Mouse (Mus musculus): ENCODE measurements around the gene Nisch. TPM values are rescaled to one million over a fixed set of nuclear protein-coding genes. Genes with fewer than 3 reads are reported as not detected.

Nisch gene
- total RNA-seq, 2 experiments from 2014 or later: 375 to 386 TPM

DNA sequence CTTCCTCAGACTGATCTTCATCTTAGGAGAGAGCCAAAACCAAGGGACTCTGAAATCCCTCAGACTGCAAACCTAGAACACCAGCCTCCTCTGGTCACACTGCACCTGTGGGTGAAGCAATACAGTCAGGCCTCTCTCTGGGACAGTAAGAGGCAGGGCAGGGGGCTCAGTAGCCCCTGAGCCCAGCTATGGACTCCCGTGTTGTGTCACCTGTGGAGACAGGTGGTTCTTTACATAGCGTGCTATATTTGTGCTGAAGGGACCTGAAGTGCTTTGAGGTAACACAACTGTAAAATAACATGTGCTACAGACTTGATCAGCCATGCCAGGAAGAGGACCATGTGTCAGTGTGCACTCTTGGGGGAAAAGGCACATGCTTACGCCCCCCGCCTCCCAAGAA is 21.2 kb downstream of the Nisch start:
- intact Hi-C loops (cut with DNase I): no loop called here

DNA sequence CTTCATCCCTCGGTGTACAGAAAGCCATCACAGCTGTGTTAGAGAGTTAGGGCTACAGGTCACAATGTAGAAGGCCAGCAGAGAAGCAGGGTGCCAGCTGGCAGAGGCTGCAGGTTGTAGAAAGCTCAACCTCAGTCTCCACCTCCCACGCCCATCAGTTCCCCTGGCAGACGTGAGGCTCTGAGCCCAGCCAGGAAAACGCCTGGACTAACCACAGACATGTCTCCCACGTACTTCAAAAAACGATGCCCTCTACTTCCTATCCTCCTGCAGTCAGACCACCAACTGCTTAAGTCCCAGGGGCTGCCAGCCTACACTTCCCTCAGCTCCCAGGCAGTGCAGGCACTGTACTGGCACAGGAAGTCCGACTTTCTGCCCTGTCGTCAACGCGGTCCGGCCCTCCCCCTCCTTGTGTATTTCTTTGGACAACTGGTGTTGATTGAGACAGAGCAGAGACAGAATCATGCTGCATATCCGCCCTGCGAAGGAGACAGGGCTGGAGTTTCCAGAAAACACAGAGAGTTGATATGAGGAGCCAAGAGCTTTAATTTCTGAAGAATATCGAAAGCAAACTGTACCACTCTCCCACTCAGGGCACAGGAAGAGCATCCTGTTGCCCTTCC is 21.7 kb downstream of the Nisch start:
- intact Hi-C loops (cut with DNase I): loop anchor here (5.0 kb wide), 1 partner anchor 63 kb away; the partner anchor contains the start of gene Nt5dc2
- DNase-seq (ENCODE audit: low spot score in 2 of 2): peak in 1 of 2 experiments; percentile 50

More for the DNA sequence above, 21.2 kb downstream of the Nisch start:
- no peak for DNase-seq (ENCODE audit: low spot score in 2 of 2)

DNA sequence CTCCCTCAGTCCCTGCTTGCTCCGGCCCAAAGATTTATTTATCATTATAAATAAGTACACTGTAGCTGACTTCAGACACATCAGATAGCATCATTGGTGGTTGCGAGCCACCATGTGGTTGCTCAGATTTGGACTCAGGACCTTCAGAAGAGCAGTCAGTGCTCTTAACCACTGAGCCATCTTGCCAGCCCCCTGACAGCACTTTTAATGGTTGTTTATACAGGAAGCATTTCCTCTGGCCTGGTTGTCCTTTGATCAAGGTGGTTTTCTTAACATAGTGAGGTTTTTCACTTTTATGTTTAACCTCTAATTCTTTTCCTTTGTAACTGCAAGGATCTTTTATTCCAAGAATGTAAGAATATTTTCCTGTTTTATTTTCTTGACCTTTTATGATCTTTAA is 22.3 kb downstream of the Nisch start:
- no peak for DNase-seq (ENCODE audit: low spot score in 2 of 2)
- intact Hi-C loops (cut with DNase I): loop anchor here (5.0 kb wide), 1 partner anchor 62 kb away; the partner anchor contains the start of gene Nt5dc2

DNA sequence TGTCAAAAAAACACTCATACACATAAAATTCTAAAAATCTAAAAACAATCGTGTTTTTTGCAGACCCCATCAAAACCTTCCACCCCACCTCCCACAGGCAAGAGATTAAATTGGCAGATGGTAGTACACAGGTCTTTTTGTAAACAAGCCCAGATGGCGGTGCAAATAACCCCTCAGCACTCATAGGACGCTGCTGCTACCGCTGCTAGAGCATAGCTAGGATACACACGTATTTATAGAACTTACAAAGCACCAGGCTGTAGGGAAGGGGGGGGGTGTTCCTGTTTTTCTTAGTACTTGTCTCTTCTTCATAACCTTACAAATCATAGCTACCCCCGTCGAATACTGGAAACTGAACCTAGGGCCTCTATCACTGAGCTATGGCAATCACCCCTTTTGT is 23.0 kb downstream of the Nisch start:
- no peak for DNase-seq (ENCODE audit: low spot score in 2 of 2)
- intact Hi-C loops (cut with DNase I): loop anchor here (5.0 kb wide), 1 partner anchor 61 kb away; the partner anchor contains the start of gene Nt5dc2

DNA sequence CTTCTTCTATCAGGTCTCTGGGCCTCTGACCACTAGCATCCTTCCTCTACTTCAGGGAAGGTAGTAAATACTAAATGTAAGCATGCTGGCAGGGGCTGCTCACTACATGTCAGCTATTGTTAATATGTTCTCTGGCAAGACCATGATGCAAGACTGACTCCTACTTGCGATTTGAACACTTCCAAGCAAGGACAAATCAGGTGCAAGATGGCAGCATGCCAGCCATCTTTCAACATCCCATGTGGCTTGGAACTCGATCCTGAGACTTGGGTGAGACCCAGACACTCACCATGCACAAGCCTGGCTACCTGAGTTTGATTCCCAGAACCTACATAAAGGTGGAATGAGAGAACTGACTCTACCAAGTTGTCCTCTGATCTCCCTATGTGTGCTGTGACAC is 24.8 kb downstream of the Nisch start:
- intact Hi-C loops (cut with DNase I): loop anchor here (5.0 kb wide), 1 partner anchor 60 kb away; the partner anchor contains the start of gene Nt5dc2
- DNase-seq (ENCODE audit: low spot score in 2 of 2): no peak

DNA sequence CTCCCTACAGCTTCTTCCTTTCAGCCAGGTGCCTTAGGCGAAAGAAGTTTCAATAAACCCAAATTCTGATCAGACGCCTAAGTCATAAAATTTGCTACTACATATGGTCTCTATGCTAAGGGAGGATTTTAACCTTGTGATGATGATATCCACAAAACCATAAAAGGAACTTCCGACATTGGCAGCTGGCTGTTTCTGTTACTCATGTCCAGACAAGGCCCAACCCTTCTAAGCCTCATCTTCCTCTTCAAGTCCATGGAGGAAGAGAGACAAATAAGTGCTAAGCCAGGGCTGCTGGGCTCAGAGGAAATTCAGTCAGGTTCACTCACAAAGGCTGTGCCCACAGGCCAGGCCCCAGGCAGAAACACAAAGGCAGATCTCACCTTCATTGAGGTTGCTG is 27.4 kb downstream of the Nisch start:
- intact Hi-C loops (cut with DNase I): no loop called here
- no peak for DNase-seq (ENCODE audit: low spot score in 2 of 2)

DNA sequence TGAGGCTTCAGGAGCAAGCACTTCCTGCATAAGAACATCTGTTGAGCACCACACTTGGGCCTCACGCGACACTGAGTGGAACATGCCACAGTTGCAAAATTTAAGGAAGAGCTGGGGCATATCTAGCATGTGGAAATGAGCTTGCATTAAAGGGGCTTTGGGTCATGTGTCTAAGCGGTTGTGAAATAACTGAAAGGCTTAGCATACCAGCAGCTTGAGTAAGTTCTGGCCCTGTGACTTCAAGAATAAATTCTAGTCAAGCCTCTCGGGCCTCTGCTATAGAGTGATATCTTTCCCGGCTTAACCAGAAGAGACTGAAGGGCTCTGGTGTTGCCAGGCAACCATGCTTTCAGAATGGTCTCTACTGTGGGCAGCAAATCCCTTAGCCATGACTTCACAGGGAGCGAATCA is 28.0 kb downstream of the Nisch start:
- intact Hi-C loops (cut with DNase I): no loop called here
- peak in 1 of 2 experiments; percentile 37 for DNase-seq (ENCODE audit: low spot score in 2 of 2)

DNA sequence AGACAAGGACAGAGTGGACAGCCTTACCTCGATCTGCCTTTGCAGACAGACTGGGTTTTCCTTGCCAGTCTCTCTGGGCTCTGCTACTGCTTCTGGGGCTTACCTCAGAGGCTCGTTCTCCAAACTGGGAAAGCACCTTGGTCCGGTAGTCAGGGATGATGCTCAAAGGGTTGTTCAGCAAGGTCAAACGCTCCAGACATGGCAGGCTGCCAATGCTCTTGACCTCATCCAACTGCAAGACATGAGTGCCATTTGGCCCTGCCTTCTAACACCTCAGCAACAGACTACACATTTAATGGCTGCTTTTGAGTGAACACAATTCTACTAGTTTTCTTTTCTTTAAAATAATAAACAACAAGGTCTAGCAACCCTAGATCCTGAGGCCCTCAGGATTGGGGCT is 30.1 kb downstream of the Nisch start:
- intact Hi-C loops (cut with DNase I): no loop called here
- no peak for DNase-seq (ENCODE audit: low spot score in 2 of 2)

DNA sequence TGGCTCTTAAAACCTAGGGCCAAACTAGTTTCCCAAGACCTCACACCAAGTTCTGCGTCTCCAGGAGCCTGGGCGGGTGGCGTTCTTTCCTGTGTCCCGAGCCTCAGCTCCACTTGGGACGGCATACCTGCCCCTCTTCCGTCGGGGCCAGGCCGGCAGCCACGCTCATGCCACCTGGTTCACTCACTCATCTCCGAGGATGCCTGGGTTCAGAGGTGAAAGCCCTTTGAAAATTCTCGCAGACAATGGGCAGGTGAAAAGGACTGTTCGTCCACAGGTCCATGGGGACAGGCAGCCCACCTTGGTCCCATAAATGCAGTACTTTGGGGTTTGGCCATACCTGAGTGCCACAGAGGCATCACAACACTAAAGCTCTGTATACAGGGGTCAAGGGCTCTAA is 32.6 kb downstream of the Nisch start:
- intact Hi-C loops (cut with DNase I): no loop called here

DNA sequence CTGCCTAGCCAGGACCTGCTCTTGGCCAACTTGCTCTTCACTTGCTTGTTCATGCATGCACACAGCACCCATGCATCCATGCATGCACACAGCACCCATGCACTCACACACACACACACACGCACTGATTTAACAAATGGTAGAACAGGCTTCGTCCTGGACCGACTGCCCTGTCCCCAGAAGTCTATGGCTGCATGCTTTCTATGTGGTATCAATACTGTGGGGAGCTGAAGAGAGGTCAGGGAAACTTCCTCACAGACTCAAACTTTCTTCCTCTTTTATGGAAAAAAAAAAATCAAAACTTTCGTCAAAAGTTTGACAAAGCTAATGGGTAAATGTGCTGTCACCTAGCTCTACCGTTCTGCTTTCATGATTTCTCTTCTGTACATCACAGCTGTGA is 33.2 kb downstream of the Nisch start:
- no peak for DNase-seq (ENCODE audit: low spot score in 2 of 2)
- intact Hi-C loops (cut with DNase I): no loop called here

More for the DNA sequence above, 32.6 kb downstream of the Nisch start:
- DNase-seq (ENCODE audit: low spot score in 2 of 2): no peak

DNA sequence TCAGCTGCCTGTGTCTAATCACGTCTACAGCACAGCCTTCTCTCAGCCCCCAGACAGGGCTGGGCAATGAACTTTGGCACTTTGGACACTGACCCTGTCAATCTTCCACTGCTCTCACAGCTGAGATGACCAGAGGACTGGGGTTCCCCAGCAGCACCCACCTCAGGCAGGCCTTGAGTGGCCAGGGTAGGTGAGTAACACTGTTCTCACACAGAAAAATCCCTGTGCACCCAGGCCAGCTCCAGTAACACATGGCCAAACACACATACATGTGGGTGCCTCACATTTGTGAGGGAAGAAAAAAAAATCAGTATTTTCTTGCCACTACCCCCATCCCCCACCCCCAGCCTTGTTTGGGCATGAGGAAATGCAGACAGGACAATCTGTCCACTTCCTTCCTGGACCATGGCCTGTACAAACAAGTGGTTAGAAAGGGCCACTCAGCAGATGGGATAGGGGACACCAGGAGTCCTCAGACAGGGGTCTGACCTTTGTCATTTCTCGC is 33.9 kb downstream of the Nisch start:
- intact Hi-C loops (cut with DNase I): no loop called here
- DNase-seq (ENCODE audit: low spot score in 2 of 2): no peak

DNA sequence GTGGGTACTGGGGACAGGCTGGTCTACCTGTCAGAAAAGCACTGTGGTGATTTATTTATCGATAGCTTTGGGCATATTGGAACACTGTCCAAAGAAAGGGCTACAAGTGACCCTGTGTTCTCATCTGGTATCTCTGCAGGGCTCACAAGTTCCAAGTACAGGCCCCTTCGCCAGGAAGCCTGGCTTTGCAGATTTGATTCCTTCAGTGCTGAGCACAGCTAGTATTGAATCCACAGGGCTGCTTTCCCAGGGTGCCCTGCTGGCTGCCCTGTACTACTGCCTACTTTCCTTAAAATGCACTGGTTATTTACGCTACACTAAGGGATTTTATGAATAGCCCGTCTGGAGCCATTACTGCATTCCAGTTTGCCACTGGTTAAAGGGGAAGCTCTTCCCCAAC is 35.2 kb downstream of the Nisch start:
- intact Hi-C loops (cut with DNase I): no loop called here
- no peak for DNase-seq (ENCODE audit: low spot score in 2 of 2)

DNA sequence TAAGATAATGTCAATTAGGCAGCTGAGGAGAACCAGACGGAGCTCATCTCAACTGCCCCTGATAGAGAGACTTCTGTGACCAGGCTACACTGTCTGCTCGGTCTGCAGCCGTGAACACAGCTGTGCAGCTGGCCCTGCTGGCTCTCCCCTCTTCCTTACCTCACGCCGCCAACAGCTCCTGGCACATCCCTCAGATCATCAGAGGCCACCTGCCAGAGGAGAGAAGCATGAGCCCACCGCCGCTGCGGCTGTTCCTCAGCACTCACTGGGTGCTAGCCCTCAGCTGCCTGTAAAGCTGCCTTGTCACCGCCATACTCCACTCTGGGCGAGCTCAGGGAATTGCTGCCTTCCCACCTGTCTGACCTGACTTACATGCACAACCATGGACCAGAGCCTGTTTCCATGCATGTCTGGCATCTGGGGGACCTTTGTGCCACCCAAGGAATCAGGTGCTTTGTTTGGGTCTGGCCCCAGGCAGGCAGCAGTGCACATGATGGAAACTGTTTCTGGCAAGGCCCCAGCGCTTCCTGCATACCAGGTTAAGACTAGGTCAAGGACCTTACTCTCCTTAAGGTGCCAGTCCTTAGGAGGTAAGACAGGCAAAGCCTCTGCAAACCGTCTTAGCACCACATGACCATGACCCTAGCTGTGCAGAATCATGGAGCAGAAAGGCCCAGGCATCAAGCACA is 36.9 kb downstream of the Nisch start:
- DNase-seq (ENCODE audit: low spot score in 2 of 2): no peak
- intact Hi-C loops (cut with DNase I): no loop called here

DNA sequence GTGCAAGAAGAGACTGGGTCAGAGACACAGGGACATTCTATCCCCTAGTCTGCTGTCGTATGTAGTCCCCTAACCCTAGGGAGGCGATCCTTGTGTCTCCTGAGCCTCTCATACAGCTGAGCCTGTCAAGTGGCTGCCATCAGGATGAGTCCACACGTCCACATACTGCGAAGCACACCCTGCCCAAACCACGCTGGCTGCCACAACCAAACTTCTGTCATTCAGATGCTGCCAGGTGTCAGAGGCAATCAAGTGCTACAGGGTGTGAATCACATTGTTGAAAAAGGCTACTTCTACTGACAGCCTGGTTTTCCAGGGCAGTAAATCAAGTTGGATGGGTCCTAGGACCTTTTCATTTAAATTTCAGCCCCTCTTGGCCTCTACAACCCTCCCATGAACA is 39.0 kb downstream of the Nisch start:
- intact Hi-C loops (cut with DNase I): no loop called here
- no peak for DNase-seq (ENCODE audit: low spot score in 2 of 2)

DNA sequence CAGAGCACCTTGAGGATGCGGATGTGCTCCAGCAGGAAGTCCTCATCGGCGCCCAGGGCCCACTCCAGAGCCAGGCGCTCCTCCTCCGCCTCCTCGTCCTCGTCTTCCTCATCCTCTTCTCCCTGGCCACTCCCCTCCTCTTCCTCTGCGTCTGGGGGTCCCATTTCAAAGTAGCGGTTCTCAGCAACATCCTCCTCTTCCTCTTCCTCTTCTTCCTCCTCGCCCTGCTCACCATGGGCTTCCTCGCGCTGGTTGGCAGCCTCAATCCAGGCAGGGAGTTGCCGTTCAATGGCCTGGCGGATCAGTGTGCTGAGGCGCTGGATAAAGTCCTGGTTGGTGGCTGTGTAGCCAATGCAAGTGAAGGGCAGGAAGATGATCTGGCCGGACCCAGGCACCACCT is 39.5 kb downstream of the Nisch start:
- intact Hi-C loops (cut with DNase I): no loop called here
- no peak for DNase-seq (ENCODE audit: low spot score in 2 of 2)

DNA sequence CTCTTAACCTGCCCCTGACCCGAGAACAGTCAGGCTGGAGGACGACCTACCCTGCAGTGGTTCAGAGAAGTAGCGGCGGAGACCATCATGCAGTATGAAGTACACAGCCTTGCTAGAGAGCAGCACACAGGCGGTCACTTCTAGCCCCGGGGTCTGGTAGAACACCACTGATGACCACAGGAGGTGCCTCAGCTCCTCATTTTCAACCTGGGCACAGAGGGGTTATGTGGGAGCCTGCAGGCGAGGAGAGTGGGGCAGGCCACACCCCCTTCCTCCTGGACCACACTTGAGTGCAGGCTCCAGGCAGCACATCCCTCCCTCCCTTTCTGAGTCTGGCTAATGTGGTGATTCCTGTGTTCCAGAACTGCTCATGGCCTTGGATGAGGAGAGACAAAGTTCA is 43.2 kb downstream of the Nisch start:
- DNase-seq (ENCODE audit: low spot score in 2 of 2): no peak
- intact Hi-C loops (cut with DNase I): no loop called here

DNA sequence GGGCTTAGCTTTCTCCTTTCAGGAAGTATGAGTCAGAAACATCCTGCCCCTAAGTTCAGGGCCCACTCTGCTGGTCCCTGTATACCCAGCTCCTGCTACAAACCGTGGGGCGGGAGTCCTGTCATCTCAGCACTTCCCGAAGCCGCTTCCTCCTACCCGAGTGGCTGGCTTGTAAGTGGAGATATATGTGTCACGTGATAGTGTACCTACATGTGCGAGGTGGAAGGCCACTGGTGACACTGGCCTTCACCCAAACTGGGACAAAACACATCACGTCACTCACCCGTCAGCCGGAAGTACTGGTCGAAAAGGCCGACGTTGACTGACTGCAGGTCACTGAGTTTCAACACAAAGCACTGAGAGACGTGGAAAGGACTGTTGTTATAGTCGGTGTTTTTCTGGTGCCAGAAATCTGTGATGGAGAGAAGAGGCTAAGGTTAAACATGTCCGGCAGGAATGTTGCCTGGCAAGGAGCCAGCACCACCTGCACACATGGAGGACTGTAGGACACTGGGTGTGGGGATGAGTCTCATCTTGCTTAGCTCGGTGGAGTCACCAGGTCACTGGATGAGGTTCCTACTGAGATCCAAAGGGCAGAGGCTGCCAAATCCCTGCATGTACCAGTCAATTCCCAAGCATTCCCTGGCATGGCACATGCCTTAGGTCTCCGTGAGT is 43.8 kb downstream of the Nisch start:
- peak in 1 of 2 experiments; percentile 24 for DNase-seq (ENCODE audit: low spot score in 2 of 2)
- intact Hi-C loops (cut with DNase I): no loop called here

DNA sequence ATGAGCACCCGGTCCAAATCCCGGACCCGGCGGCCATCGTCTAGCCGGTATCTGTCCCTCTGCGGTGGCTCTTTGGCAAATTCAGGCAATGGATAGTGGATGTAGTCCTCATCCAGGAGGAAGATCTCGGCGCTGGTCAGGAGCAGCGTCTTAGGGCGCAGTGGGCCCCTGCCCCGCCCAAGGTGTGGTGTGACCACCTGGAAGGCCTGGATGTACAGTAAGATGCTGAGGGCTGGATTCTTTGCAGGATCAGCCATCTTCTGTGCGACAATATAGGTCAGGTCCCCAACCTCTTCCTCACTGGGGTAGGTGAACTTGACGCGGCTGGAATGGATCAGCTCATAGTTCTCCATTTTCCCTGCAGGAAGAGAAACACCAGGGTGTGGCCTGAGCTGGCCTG is 44.9 kb downstream of the Nisch start:
- intact Hi-C loops (cut with DNase I): no loop called here
- no peak for DNase-seq (ENCODE audit: low spot score in 2 of 2)

DNA sequence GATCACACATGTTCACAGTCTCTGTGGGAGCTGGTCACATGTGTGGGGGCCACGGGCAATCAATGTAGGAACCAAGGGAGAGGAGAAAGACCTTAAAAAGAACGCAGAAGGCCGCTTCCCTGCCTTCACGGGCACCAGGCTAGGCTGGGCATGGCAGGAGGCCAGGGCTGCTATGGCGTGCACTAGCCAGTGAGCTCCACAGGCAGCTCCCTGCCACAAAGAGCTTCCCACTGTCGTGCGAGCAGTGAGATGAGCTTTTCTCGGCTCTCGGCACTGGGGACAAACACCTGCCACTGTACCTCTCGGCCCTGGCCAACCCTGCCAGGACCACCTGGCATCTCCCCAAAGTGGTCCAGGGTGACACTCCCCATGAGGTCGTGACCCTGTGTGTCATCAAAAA is 45.4 kb downstream of the Nisch start:
- intact Hi-C loops (cut with DNase I): no loop called here
- no peak for DNase-seq (ENCODE audit: low spot score in 2 of 2)

DNA sequence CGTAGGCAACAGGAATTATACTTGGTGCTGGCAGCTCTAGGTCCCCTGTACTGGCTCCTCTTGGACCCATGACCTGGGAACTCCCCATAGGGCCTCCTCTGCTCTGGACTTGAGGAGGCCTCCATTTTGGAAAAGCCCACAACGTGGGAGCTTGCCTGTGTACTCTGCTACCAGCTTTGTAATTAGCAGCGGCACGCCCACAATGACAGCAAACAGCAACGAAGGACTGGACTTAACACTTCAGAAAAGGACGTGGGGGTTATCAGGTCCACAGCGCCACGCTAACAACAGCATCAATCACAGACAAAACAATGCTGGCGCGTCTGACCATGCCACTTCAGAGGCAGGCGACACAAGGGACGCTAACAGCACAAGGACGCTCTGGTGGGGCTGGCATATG is 45.8 kb downstream of the Nisch start:
- intact Hi-C loops (cut with DNase I): no loop called here
- no peak for DNase-seq (ENCODE audit: low spot score in 2 of 2)

DNA sequence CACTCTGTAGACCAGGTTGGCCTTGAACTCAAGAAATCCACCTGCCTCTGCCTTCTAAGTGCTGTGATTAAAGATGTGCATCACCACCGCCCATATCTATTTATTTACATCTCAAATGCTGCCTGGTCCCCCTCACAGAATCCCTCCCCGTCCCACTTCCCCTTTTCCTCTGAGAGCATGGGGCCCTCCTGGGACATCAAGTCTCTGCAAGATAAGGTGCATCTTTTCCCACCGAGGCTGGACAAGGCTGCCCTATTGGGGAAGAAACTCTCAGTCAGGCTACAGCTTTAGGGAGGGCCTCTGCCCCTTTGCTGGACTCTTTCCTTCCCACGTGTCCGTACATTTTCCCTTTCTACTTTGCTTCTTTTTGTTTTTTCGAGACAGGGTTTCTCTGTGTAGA is 47.2 kb downstream of the Nisch start:
- DNase-seq (ENCODE audit: low spot score in 2 of 2): no peak
- intact Hi-C loops (cut with DNase I): no loop called here
